Mouse (Mus musculus) bone marrow macrophage, adult 2 months (primary cell): ENCODE results near the gene Eps8. TPM values are rescaled to one million over a fixed set of nuclear protein-coding genes. Genes with fewer than 3 reads are reported as not detected.

Source experiments
- H3K27ac ChIP-seq: 2 replicates; pipeline ENCODE4 v1.5.1; 2012; ENCODE audit warnings: low read depth, low read length; ENCODE audit not compliant: insufficient read depth
- H3K4me1 ChIP-seq: 2 replicates; pipeline ENCODE4 v1.6.1; 2012; ENCODE audit warnings: low read length; ENCODE audit not compliant: control insufficient read depth, insufficient read depth
- H3K4me3 ChIP-seq: 2 replicates; pipeline ENCODE4 v1.5.1; 2012; ENCODE audit warnings: mild to moderate bottlenecking, low read length, moderate library complexity; ENCODE audit not compliant: insufficient read depth
- CTCF ChIP-seq: IDR thresholded peaks from 2 replicates; pipeline ENCODE4 v1.5.1; 2012; ENCODE audit warnings: low read depth, mild to moderate bottlenecking, low read length, moderate library complexity
- POLR2A ChIP-seq: IDR thresholded peaks from 2 replicates; pipeline ENCODE4 v1.6.1; 2012; ENCODE audit warnings: mild to moderate bottlenecking, low read depth, low read length, borderline replicate concordance
- polyA plus RNA-seq: library from polyadenylated mRNA; stranded (reverse); fragments of >200 nt; gene quantifications from 2 replicates; pipeline ENCODE4 v1.2.4, GENCODE M21; 2012; ENCODE audit not compliant: missing spikeins, insufficient read depth, insufficient read length

Gene Eps8
- polyA plus RNA-seq, 1 experiment, result 9.0 TPM

DNA sequence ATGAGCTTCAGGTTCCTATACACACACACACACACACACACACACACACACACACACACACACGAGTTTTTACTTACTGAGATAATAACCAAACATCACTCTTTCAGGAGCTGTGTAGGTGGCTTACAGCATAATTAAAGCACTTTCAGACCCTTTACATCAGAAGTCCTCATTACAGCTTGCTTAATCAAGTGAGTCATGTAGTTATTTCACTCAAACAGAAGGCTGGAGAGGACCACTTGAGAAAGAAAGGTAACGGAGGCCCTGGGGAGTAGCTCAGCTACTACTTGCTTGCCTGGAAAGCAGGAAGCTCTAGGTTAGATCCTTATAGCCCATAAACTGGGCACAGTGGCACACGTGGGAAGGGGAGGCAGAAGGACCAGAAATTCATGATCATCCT lies 13.0 kb upstream of the Eps8 start:
- H3K4me3 ChIP-seq, result no peak overlapping the region
- H3K4me1 ChIP-seq, result peaks cover 2% of the 10 kb centered on the region; the same call in 1 of the 2 replicates
- no peak for TF ChIP-seq CTCF
- no peak for TF ChIP-seq POLR2A
- no peak overlapping the region for H3K27ac ChIP-seq

DNA sequence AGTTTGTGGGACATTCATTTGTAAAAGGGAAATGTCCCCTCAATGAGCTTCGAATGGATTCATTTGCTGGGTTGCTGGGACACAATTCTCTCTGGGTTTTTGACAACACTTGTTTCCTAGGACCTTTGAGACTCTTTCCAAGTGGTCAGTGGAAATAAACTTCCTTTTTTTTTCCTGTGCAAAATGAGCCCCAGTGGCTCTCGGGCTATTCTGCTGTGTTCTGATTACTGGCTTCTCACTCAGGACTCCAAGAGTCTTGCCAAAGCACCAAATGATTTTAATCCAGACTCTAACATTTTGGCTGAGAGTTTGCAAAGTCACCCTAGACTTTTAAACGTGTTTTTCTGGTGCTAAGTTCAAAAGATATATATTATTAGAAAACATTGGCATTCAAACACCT lies 10.3 kb upstream of the Eps8 start:
- peaks cover 2% of the 10 kb centered on the region; the same call in 1 of the 2 replicates for H3K4me1 ChIP-seq
- H3K4me3 ChIP-seq, result no peak overlapping the region
- no peak for TF ChIP-seq POLR2A
- no peak for TF ChIP-seq CTCF
- no peak overlapping the region for H3K27ac ChIP-seq

DNA sequence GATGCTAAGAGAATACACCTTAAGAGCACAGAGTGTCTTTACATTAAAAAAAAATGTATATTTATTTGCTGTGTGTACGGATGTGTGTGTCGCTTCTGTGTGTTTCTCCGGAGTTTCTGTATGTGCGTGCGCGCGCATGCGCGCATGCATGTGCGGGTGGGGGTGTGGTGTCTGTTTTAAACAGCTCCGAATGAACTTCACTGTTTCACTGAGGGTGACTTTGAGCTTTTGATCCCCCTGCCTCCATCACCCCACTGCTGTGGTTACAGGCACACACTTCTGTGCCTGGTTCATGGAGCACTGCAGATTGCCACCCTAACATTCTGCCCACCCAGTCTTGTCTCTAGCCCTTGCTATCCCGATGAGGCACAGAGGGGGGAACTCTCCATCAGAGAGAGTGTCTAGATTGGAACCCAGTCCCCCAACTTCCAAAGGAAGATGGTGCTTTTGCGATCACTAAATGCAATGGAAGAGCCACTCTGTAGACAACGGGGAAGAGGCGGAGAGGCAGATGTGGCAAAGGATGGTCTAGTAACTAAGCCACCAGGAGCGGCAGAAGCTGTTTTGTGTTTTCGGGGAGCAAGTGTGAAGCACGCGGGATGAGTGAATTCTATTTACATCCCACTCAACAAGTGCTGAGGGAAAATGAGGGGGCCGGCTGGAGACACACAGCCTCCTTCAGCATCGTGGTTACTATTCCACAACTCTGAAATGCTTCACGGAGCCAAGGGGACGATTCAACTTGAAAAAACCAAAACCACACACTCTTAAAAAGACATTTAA lies 7.1 kb upstream of the Eps8 start:
- H3K4me1 ChIP-seq, result peaks cover 2% of the 10 kb centered on the region; the same call in 1 of the 2 replicates
- H3K27ac ChIP-seq, result no peak overlapping the region
- H3K4me3 ChIP-seq, result no peak overlapping the region
- TF ChIP-seq POLR2A (no peak), CTCF (no peak)

DNA sequence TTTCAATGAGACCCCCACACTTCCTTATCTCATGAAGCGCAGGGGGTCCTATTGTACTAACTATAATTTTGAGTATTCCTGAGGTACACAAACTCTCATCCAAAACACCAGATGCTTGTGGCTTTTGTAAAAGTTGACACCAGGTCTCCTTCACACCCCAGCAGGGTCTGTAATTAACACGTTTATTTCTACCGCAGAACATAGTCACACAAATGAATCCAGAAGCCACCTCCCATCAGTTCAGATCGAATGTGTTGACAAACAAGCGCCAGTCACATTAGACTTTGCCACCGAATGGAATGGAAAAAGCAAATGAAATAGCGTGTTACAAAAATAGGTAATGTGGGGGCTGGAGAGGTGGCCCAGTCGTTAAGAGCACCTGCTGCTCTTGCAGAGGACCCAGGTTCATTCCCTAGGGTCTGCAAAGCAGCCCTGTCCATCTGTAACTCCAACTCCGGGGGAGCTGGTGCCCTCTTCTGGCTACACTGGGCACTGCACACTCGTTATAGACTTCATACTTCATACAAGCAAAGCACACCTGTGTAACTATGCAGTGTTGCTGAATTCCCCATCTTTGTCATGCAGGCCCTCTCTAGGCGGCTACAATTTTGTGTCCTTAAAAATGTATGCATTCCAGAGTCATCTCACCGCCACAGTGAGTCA lies 3.9 kb upstream of the Eps8 start:
- H3K4me1 ChIP-seq, result no peaks in the 10 kb centered on the region
- H3K27ac ChIP-seq, result no peak overlapping the region
- TF ChIP-seq POLR2A (no peak), CTCF (peak; percentile 50)
- H3K4me3 ChIP-seq, result no peak overlapping the region

DNA sequence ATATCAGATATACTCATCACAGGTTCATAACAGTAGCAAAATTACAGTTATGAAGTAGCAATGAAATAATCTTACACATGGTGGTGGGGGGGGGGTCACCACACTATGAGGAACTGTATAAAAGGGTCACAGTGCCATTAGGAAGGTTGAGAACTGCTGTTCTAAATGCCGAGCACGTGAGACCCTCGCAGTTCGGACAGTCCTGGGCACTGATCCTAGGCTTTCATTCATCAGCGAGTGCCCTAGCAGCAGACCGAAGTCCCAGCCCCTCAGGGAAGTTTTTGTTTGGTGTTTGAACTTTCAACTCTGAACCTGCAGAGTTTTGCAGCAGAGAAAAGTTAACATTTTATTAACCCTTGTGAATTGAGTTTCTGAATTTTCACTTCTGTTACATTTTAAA lies 2.5 kb upstream of the Eps8 start:
- no peaks in the 10 kb centered on the region for H3K4me1 ChIP-seq
- no peak for TF ChIP-seq CTCF
- TF ChIP-seq POLR2A, result no peak
- no peak overlapping the region for H3K4me3 ChIP-seq
- H3K27ac ChIP-seq, result no peak overlapping the region

DNA sequence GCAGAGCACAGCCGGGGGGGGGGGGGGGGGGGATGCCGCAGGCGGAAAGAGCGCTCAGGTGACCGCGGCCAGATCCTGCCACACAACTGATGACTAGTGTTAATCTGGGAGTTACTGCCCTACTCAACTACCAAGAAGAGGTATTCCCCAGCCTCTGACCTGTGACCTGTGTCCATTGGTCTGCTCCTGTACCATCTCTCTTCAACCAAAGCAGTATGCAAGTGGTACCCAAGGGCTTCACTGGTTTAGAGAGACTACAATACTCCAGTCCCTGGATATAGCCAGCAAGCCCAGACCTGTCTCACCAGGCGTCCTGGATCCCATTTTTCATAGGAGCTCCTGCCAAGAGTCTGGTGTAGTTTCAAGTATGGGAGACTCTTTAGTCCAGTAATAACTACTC lies 5.1 kb downstream of the Eps8 start:
- Histone ChIP-seq H3K4me3 (peak overlapping the region; percentile 92), H3K27ac (no peak overlapping the region), H3K4me1 (0 out of 2 replicates have a peak, but pooled peaks cover 3% of the 10 kb centered on the region)
- no peak for TF ChIP-seq CTCF
- no peak for TF ChIP-seq POLR2A

DNA sequence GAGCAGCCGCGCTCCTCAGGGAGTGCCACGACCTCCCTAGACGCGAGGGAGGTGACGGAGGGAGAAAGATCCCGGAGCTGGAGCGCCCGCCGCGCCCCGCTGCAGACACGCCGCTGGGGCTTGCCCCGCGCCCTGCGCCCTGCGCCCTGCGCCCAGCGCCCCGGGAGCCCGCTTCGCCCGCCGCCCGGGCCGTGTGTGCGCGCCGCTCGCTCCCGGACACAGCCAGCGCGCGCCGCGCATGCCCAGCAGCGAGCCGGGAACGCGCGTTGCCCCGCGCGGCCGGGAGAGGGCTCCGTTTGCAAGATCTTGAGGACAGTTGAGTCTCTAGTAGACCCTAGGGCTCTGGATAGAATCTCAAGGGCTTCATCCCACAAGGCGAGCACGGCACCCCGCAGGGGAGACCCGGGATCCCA lies 5.6 kb downstream of the Eps8 start:
- Histone ChIP-seq H3K27ac (no peak overlapping the region), H3K4me1 (0 out of 2 replicates have a peak, but pooled peaks cover 3% of the 10 kb centered on the region), H3K4me3 (peak overlapping the region; percentile 92)
- TF ChIP-seq CTCF, result no peak
- TF ChIP-seq POLR2A, result no peak

DNA sequence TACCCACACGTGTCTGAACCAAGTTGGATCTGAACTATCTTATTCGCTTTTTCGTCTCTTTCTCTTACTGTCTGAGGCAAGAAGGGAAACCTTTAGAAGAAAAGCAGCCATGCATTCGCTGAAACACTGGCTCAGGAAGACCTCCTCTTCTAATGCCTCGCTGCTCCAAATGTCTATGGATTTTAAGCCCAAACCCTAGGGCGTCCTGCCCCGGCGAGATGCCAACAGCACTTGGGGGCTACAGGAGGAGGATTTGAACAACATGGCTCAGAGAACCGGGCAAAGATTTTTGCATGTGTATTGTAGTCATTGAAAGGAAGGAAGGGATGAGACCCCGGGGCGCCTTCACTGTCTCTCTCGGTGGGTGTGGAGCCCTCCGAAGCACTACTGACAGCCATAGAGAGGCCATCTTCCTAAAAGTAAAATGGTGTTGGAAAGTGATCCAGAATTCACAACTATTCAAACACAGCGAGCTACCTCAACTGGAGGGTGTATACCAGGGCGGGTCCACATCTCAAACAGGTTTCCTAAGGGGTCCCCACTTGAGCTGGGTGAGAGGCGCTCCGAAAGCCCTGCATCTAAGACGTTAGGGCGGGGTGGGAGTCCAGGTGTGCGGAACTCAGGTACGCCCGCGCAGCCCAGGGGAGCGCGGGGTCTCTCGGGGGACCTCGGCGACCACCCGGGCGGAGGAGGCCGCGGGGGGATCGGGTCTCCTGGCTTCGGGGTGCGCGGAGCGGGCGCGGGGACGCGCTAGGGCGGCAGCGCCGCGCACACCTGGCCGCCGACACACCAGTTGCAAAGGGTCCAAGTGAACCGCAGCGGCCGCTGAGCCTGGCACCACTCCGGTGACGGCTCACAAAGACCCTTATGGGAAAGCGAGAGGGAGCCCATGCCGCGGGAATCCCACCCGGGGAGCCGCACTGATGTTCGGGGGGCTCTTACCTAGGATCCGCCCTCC lies 6.3 kb downstream of the Eps8 start:
- Histone ChIP-seq H3K27ac (no peak overlapping the region), H3K4me3 (peak overlapping the region; percentile 92), H3K4me1 (0 out of 2 replicates have a peak, but pooled peaks cover 3% of the 10 kb centered on the region)
- TF ChIP-seq CTCF (no peak), POLR2A (no peak)

DNA sequence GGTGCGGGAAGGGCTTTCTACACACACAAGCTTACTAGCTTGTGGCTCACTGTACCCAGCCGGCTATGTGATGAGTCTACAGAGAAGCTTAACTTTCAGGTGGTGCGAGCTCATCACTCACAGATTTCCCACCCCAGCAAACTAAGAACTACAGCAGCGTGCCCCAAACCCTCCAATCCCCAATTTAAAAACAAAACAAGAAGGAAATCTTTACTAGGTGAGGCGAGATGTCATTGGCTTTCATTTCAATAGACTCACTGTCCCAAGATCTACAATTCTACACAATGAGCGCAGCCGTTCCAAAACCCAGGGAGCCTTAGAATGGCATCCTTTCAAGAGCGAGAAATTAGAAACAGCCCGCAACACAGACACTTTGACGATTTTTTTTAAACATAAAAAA lies 7.0 kb downstream of the Eps8 start:
- H3K4me1 ChIP-seq, result 0 out of 2 replicates have a peak, but pooled peaks cover 3% of the 10 kb centered on the region
- no peak for TF ChIP-seq POLR2A
- no peak for TF ChIP-seq CTCF
- H3K27ac ChIP-seq, result no peak overlapping the region
- peak overlapping the region; percentile 92 for H3K4me3 ChIP-seq
